Mouse (Mus musculus) olfactory bulb, adult 2 months (tissue): ENCODE results near the gene Trpc5.

Experiments used
- CTCF ChIP-seq: fragments of 200-500 bp; IDR thresholded peaks from 2 replicates; pipeline ENCODE4 v1.5.1; 2012; ENCODE audit warnings: low read depth, mild to moderate bottlenecking, low read length, moderate library complexity; ENCODE audit not compliant: insufficient read depth
- POLR2A ChIP-seq: fragments of 200-500 bp; IDR thresholded peaks from 2 replicates; pipeline ENCODE4 v1.6.1; 2012; ENCODE audit warnings: mild to moderate bottlenecking, low read depth, low read length, moderate library complexity; ENCODE audit not compliant: insufficient read depth

DNA sequence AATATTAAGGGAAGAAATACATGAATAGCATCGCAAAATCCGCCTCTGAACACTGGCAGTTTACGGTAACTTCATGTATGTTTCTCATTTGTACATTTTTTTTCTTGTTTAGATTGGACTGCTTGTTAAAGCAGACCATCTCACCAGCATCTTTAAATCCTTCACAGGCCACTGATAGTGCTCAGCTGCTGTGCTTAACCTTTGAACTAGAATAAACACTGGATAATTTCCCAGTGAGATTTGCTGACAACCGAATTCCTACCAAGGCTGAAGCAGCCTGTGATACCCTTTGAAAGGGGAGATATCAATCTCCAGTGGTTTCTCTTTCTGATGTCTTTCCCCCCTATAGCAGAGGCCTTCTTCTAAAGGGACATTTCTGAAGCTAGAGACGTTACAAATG, 279.9 kb downstream of the Trpc5 start:
- TF ChIP-seq CTCF, result no peak
- TF ChIP-seq POLR2A, result no peak
